Mouse (Mus musculus): Measurements from ENCODE around the gene Apoc4. TPM values are rescaled to one million over a fixed set of nuclear protein-coding genes. Genes with fewer than 3 reads are reported as not detected.

Apoc4 gene
- polyA plus RNA-seq, 1 experiment from 2014 or later, result 0.34 TPM

DNA sequence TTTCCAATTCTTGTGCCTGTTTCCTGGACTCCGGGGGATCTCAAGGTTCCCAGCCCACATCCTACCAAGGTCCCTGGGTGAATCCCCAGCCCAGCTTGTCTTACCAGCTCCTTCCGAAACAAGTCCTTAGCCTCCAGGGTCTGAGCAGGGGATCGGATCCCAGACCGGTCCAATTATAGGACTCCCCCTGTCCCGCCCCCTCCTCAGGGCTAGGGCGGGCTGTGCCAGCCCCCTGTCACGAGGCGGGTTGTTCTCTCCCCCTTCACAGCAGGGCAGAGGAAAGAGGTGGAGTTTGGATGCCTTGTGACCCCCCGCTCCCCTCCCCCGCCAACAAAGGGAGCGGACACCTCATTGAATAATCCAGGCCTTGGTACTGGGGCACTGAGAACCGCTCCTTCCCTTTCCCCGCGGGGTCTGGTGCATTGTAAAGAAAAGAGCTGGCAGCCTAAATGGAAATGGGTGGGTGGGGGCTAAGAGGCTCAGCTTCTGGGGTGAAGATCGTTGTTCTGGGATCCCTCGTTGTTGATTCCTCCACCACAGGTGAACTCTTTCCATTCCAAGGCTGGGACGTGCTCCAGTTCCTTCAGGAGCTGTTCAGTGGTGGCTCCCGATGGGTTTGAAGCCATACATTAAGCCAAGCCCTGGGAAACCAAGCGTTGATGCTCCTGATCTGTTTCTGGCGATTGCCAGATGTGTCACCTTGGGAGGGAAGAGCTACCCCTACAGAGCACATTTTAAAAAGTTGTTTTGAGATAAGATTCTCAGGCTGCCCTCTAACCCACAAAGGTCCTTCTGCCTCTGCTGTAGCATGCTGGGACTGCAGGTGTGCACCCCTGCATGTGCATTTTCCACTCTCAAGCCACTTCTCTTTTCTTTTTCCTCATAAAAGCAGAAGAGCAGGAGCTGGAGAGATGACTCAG, 17.9 kb upstream of the Apoc4 start, which contains the start of gene Apoe:
Gene Apoe (minus strand): TSS at position 282 of the 920 bp plus-strand sequence.
- peak within 1 kb of the TSS; percentile 52 for H3K4me3 ChIP-seq
- H3K27me3 ChIP-seq, result no peaks in the 10 kb centered on the region
- peak; percentile 71; the same call in 1 of the 2 replicates for ATAC-seq (replicated peaks; ENCODE audit: insufficient number of reproducible peaks, insufficient read depth, low FRiP score, low read depth)
- 3% methylated on average over 20 of the region's 20 CpGs for WGBS
- peak within 1 kb of the TSS; percentile 70 for H3K27ac ChIP-seq
- peaks cover 57% of the 10 kb centered on the region for H3K4me1 ChIP-seq (replicated peaks)
- peak within 1 kb of the TSS; percentile 58 for H3K9ac ChIP-seq
- peak within 1 kb of the TSS; percentile 76 for H3K4me2 ChIP-seq
- peaks cover 27% of the 10 kb centered on the region; the same call in 1 of the 2 replicates for H3K36me3 ChIP-seq
- H3K9me3 ChIP-seq (replicated peaks), result no peaks in the 10 kb centered on the region

DNA sequence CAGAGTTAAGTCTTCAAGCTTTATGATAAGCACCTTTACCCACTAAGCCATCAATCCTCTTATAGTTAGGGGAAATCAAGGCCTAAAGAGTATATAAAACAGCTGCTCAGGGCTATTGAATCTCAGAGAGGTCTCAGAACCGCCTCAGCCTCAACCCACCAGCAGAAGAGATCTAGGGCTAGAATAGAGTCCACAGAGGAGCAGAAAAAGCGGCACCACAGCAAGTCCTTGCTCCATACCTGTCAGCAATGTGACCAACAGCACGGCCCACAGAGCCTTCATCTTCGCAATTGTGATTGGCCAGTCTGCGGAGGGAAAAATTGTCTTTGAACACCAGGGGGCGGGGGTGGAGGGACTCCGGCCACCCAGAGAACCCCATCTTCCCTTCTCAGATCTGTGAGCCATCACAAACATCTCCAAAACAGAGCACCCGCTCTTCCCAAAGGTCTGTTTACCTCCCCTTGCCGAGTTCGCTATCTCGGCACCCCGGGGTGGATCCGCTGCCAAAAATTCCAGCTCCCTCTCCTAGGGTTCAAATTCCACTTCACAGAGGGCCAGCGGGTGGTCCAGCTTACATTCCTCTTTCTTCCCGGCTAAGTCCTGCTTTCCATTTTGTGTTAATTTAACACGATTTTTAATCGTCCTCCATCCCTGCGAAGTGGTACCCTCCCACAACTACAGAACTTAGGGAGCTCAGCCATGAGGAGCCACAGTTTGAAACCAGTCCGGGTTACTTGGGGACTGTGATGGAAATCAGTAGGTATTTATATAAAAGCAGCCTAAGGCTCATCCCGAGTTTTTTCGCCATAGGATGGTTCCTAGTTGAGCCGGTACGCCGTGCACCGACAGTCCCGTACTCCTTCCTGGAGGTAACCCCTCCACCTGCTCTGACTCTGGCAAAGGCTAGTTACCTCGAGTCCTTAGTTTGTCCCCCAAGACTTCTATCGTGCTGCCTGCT, 16.9 kb upstream of the Apoc4 start:
- H3K4me3 ChIP-seq, result peak overlapping the region; percentile 52
- peaks cover 66% of the 10 kb centered on the region for H3K4me1 ChIP-seq (replicated peaks)
- H3K9me3 ChIP-seq (replicated peaks), result no peaks in the 10 kb centered on the region
- no peaks in the 10 kb centered on the region for H3K27me3 ChIP-seq
- peaks cover 19% of the 10 kb centered on the region; the same call in 1 of the 2 replicates for H3K36me3 ChIP-seq
- peak overlapping the region; percentile 58 for H3K9ac ChIP-seq
- peak overlapping the region; percentile 76 for H3K4me2 ChIP-seq
- 3% methylated on average over 28 of the region's 28 CpGs for WGBS
- peak overlapping the region; percentile 62 for H3K27ac ChIP-seq
- no peak for ATAC-seq (replicated peaks; ENCODE audit: insufficient number of reproducible peaks, insufficient read depth, low FRiP score, low read depth)

DNA sequence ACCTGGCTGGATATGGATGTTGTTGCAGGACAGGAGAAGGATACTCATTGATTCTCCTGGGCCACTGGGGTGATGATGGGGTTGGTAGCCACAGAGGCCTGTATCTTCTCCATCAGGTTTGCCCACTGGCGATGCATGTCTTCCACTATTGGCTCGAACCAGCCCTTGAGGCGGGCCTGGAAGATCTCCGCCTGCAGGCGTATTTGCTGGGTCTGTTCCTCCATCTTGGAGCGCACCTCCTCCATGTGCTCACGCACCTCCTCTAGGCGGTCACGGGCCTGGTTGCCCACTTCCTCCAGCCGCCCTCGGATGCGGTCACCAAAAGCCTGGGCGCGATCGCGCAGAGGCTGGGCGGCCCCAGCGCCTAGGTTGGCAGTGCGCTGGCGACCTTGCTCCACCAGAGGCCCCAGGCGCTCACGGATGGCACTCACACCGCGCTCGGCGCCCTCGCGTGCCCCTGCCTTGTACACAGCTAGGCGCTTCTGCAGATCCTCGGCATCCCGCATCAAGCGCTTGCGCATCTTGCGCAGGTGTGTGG, 15.1 kb upstream of the Apoc4 start:
- H3K4me3 ChIP-seq, result no peak overlapping the region

DNA sequence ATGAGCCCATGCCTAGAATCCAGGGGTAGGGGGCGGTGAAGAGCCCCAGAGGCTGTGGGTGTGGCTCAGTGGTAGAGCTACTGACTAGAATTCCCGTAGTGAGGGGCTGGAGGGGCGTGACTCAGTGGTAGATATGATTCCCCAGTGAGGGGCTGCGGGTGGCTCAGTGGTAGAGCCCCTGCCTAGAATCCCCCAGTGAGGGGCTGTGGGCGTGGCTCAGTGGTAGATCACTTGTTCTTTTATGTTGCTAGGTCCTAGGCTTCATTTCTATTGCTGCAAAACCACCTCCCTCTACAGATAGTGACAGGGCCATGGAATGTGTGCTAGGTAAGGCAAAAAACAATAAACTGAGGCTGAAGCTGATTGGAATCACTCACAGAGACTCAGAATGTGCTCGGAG, 14.6 kb upstream of the Apoc4 start:
- no peak overlapping the region for H3K9ac ChIP-seq
- H3K4me1 ChIP-seq (replicated peaks), result peaks cover 68% of the 10 kb centered on the region
- H3K9me3 ChIP-seq (replicated peaks), result no peaks in the 10 kb centered on the region
- no peak overlapping the region for H3K4me2 ChIP-seq
- no peak overlapping the region for H3K4me3 ChIP-seq
- H3K27me3 ChIP-seq, result no peaks in the 10 kb centered on the region
- 70% methylated on average over 6 of the region's 6 CpGs for WGBS
- ATAC-seq (replicated peaks; ENCODE audit: insufficient number of reproducible peaks, insufficient read depth, low FRiP score, low read depth), result no peak
- H3K27ac ChIP-seq, result peak overlapping the region; percentile 77
- H3K36me3 ChIP-seq, result peaks cover 9% of the 10 kb centered on the region; the same call in 1 of the 2 replicates

More for the DNA sequence above, 15.1 kb upstream of the Apoc4 start:
- Histone ChIP-seq H3K4me2 (0 out of 2 replicates have a peak overlapping the region, but pooled peaks have one; percentile 76), H3K27me3 (no peaks in the 10 kb centered on the region), H3K4me1 (replicated peaks) (peaks cover 73% of the 10 kb centered on the region), H3K36me3 (peaks cover 9% of the 10 kb centered on the region; the same call in 1 of the 2 replicates), H3K9ac (no peak overlapping the region), H3K9me3 (replicated peaks) (no peaks in the 10 kb centered on the region), H3K27ac (peak overlapping the region; percentile 77; the same call in 1 of the 2 replicates)
- no peak for ATAC-seq (replicated peaks; ENCODE audit: insufficient number of reproducible peaks, insufficient read depth, low FRiP score, low read depth)
- 91% methylated on average over 34 of the region's 34 CpGs for WGBS

DNA sequence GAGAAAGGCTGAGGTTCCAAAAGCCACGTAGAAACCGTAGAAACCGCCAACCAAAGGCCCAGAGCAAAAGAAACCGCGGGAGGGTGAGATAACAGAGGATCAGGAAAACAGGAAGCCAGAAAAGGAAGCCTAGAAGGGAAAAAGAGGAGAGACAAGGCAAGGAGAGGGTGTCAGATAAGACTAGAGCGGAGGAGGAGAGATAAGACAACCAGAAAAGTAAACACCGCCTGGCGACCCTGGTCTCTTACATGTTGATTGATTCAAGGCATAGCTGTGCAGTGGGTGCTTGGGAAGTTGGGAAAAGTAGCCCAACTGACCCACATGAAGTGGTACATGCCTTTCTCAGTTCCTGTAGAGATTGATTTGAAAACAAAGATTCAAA, 13.9 kb upstream of the Apoc4 start:
- Histone ChIP-seq H3K4me3 (no peak overlapping the region), H3K27me3 (no peaks in the 10 kb centered on the region), H3K4me2 (no peak overlapping the region), H3K9me3 (replicated peaks) (no peaks in the 10 kb centered on the region), H3K9ac (no peak overlapping the region), H3K36me3 (peaks cover 9% of the 10 kb centered on the region; the same call in 1 of the 2 replicates), H3K27ac (peak overlapping the region; percentile 77), H3K4me1 (replicated peaks) (peaks cover 62% of the 10 kb centered on the region)
- 15% methylated on average over 8 of the region's 8 CpGs for WGBS
- peak; percentile 14; the same call in 1 of the 2 replicates for ATAC-seq (replicated peaks; ENCODE audit: insufficient number of reproducible peaks, insufficient read depth, low FRiP score, low read depth)

DNA sequence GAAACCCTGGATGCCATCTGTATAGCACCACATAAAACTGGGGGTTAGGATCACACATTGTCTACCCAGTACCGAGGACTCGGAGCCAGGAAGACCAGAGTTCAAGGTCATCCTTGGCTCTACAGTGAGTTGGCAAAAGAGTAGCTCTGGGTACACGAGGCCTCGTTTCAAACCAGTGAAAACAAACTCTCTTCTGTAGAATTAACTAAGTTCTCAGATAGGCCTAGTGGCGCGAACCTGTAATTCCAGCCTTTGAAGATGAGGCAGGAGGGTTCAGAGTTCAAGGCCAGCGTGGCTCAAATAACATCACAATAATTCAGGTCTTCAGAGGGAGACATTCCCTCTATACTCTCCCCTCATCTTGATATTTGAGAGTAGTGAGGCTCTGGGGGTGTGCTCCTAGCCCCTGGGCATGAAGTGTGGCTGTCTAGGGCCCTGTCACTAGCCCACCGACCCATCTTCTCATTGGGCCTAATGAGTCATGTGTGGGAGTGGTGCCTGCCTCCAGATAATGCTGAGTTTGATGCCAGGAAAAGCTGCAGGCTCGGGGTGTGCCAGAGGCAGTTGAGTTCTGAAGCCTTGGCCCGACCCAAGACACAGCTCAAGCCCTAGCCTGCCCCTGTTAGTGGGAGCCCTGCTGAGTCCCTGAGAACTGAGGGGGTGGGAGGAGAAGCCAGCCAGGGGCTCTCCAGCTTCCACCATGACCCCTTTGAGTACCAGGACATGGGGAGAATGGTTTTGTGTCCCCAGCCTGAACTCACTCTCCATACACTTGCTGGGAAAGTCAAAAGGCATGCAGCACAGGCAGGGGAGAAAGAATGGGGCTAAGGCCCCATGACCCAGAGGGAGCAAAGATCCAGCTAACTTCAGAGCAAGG, 13.3 kb upstream of the Apoc4 start:
- Histone ChIP-seq H3K4me2 (no peak overlapping the region), H3K4me1 (replicated peaks) (peaks cover 56% of the 10 kb centered on the region), H3K27ac (peak overlapping the region; percentile 77), H3K36me3 (peaks cover 9% of the 10 kb centered on the region; the same call in 1 of the 2 replicates), H3K9ac (no peak overlapping the region), H3K27me3 (no peaks in the 10 kb centered on the region), H3K9me3 (replicated peaks) (no peaks in the 10 kb centered on the region), H3K4me3 (no peak overlapping the region)
- WGBS, result 68% methylated on average over 10 of the region's 10 CpGs
- no peak for ATAC-seq (replicated peaks; ENCODE audit: insufficient number of reproducible peaks, insufficient read depth, low FRiP score, low read depth)

DNA sequence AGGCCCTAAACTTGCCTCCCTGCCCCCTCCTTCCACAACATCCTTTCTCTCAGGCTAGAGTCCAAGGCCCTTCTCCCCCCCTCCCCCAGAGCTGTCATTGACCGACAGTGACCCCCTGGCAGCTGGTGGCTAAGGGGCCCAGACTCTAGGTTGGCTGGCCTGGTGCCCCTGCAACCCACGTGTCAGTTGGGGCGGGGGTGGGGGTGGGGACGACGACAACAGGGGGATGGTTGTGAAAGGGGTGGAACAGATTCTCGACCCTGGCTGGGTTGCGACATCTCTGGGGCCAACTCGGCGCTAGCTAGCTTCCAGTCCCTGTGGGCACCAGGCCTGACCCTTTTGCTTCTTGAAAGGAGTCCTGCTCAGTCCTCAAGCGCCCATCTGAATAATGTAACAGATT, 12.1 kb upstream of the Apoc4 start:
- H3K9ac ChIP-seq, result no peak overlapping the region
- H3K4me1 ChIP-seq (replicated peaks), result peaks cover 45% of the 10 kb centered on the region
- ATAC-seq (replicated peaks; ENCODE audit: insufficient number of reproducible peaks, insufficient read depth, low FRiP score, low read depth), result peak; percentile 20; the same call in 1 of the 2 replicates
- peak overlapping the region; percentile 13; the same call in 1 of the 2 replicates for H3K4me2 ChIP-seq
- WGBS, result 27% methylated on average over 10 of the region's 10 CpGs
- no peaks in the 10 kb centered on the region for H3K27me3 ChIP-seq
- H3K9me3 ChIP-seq (replicated peaks), result no peaks in the 10 kb centered on the region
- H3K36me3 ChIP-seq, result peaks cover 9% of the 10 kb centered on the region; the same call in 1 of the 2 replicates
- peak overlapping the region; percentile 77 for H3K27ac ChIP-seq
- no peak overlapping the region for H3K4me3 ChIP-seq

DNA sequence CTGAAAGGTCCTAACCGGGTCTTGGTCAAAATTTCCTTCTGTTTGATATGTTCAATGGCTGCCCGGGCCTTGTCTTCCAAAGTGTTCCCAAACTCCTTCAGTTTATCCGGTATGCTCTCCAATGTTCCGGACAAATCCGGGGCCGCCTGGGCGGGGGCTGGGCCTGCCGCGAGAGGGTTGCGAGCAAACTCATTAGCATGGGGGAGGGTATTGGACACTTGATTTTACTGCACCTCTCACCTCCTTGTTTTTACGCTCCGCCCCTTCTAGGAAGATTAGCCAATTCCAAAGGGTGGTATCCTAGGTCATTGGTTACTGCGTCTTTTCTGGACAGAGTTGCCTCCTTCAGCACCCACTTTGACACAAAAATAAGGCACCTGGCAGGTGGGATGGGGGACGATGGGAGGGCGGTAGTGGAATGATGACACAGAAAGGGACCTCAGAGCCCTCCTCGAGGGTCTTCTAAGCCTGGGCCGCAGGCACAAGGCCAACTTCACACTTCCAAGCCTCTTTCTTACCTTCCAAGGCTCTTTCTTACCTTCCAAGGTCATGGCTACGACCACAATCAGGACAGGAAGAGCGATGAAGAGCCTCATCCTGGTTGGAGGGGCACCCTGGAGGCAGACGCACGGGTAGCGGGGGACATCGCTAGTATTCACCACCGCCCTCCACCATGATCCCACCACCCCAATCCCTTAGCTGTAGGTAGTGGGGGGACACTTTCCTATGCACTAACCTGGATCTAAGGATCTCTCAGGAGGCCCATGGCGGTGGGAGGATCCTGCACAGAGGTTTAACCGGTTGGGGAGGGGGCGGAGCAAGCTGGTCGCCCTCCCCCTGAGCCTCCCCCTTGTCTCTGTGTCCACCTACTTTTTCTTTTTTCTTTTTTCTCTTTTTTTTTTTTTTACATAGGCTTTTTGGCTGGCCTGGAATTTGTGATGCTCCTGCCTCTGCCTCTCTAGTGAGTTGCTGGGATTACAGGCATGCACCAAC, 10.9 kb upstream of the Apoc4 start, which contains the start of gene Apoc1:
Gene Apoc1 (minus strand): TSS at position 788 of the 993 bp plus-strand sequence.
- WGBS, result 53% methylated on average over 28 of the region's 28 CpGs

DNA sequence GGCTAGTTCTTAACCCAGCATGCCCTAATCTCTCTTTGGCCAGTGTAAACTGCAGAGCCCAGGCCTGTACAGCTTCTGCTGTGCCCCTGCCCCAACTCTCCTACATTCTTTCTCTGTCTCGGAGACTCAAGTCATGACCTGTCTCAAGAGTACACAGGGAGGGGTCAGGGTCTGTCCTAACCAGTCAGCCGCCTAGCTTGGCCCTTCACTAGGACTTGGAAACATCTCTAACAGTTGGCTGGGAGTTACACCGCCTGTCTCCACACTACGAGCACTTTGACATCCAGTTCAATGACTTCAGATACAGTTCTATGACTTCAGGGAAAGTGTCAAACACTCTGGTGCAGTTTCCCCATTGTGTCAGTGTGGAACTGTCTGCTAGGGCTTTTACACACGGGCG, 10.2 kb upstream of the Apoc4 start:
- H3K4me3 ChIP-seq, result no peak overlapping the region
- no peak overlapping the region for H3K4me2 ChIP-seq
- no peak overlapping the region for H3K27ac ChIP-seq
- H3K4me1 ChIP-seq (replicated peaks), result peaks cover 39% of the 10 kb centered on the region
- no peaks in the 10 kb centered on the region for H3K27me3 ChIP-seq
- H3K36me3 ChIP-seq, result peaks cover 5% of the 10 kb centered on the region; the same call in 1 of the 2 replicates
- H3K9ac ChIP-seq, result no peak overlapping the region
- no peaks in the 10 kb centered on the region for H3K9me3 ChIP-seq (replicated peaks)
- no peak for ATAC-seq (replicated peaks; ENCODE audit: insufficient number of reproducible peaks, insufficient read depth, low FRiP score, low read depth)
- WGBS, result 67% methylated on average over 6 of the region's 6 CpGs

More for the DNA sequence above, 10.9 kb upstream of the Apoc4 start, which contains the start of gene Apoc1:
- Histone ChIP-seq H3K4me2 (peak within 1 kb of the TSS; percentile 13; the same call in 1 of the 2 replicates), H3K36me3 (peaks cover 9% of the 10 kb centered on the region; the same call in 1 of the 2 replicates), H3K9ac (no peak within 1 kb of the TSS), H3K4me3 (no peak within 1 kb of the TSS), H3K4me1 (replicated peaks) (peaks cover 39% of the 10 kb centered on the region), H3K27me3 (no peaks in the 10 kb centered on the region), H3K27ac (peak within 1 kb of the TSS; percentile 77), H3K9me3 (replicated peaks) (no peaks in the 10 kb centered on the region)
- ATAC-seq (replicated peaks; ENCODE audit: insufficient number of reproducible peaks, insufficient read depth, low FRiP score, low read depth), result no peak

All from heart, embryonic 15.5 days (tissue).